Mouse (Mus musculus) hematopoietic stem cell, adult 5-6 weeks (primary cell): ENCODE data around the gene Appl2. TPM values are rescaled to one million over a fixed set of nuclear protein-coding genes. Genes with fewer than 3 reads are reported as not detected.

Source experiments
- ATAC-seq, 2 experiments: fragments of 125-278 bp in 1 of 2; replicated peaks in 1 of 2; 2 replicates each; pipeline ENCODE4 v1.8.0; 2016 to 2017; ENCODE audit warnings: inconsistent platforms in 2 of 2, mild to moderate bottlenecking in 2 of 2, moderate number of reproducible peaks in 2 of 2, low read depth in 1 of 2, moderate TSS enrichment in 1 of 2; ENCODE audit not compliant: low FRiP score in 2 of 2, poor library complexity in 2 of 2, severe bottlenecking in 2 of 2, insufficient read depth in 1 of 2, low TSS enrichment in 1 of 2
- total RNA-seq: library from RNA; stranded (forward); fragments of 172-1452, 232-1000 nt; gene quantifications from 2 replicates; pipeline ENCODE4 v1.2.3, GENCODE M21; 2017

Appl2 gene
- total RNA-seq, 1 experiment from 2014 or later: 98.6 TPM

- ATAC-seq: no peak
Measured at GRCm38 (mm10) chr10:83608596-83608995, 39.9 kb downstream of the Appl2 start.

GRCm38 (mm10) chr10:83607111-83607510 is 41.4 kb downstream of the Appl2 start:
- no peak for ATAC-seq

- ATAC-seq: no peak
Measured at GRCm38 (mm10) chr10:83605637-83606183, 42.8 kb downstream of the Appl2 start.

DNA sequence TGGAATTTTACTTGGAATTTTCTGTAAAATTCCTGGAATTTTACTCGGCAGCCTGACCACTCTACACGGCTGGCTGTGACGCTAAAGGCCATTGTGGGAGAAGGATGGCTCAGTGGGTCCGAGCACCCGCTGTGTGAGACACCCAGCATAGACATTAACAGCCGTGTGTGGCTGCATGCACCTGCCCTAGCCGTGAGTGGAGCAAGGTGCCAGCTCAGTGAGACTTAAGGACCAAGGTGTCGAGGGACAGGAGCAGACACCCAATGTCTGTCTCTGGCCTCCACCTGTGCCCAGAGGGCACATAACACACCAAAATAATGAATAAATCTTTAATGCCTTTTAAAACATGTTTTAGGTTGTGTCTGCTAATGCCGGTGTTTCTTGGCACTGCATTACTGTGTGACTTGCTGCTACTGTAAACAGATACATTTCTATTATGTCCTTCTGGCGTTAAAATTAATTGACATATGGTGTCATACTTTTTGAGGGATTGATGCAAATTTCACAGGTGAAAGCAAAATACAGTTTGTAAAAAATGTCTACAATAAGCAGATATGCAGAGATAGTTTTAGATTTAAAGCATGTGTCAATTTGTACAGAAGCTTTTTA is 44.5 kb downstream of the Appl2 start:
- ATAC-seq: no peak

DNA sequence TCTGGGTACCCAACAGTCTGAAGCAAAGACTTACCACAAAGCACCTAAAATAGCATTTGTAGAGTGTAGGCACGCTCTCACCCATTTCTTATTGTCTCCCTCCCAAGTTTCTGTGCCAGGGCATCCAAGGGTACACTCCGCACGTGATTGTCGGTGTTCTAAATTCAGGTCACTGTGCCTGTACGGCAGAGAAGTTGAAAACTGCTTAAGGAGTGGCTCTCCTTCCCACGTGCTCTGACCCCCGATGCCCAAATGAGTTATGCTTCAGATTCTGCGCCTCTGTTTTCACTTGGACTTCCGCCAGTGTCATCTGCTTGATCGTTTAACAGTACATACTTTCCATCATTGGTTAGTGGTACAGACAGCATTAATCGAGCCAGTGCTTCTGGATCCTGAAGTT is 47.9 kb downstream of the Appl2 start:
- no peak for ATAC-seq

GRCm38 (mm10) chr10:83594526-83594925 is 54.0 kb downstream of the Appl2 start:
- no peak for ATAC-seq

- no peak for ATAC-seq
Measured at GRCm38 (mm10) chr10:83592616-83593015, 55.9 kb downstream of the Appl2 start.

DNA sequence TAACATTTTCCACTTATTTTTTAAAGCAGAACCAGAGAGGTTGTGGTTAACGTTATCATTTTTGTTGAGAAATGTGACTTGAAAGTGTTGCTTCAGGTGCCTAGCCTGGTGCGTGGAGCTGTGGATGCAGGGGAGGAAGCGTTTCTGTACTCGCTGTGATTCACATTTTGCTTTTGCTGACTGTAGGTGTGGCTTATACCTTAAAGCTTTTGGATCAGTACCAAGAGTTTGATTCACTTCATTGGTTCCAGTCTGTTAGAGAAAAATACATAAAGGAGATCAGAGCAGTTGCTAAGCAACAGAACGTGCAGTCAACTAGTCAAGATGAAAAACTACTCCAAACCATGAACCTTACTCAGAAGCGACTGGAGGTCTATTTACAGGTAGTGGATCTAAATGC is 57.7 kb downstream of the Appl2 start:
- no peak for ATAC-seq

DNA sequence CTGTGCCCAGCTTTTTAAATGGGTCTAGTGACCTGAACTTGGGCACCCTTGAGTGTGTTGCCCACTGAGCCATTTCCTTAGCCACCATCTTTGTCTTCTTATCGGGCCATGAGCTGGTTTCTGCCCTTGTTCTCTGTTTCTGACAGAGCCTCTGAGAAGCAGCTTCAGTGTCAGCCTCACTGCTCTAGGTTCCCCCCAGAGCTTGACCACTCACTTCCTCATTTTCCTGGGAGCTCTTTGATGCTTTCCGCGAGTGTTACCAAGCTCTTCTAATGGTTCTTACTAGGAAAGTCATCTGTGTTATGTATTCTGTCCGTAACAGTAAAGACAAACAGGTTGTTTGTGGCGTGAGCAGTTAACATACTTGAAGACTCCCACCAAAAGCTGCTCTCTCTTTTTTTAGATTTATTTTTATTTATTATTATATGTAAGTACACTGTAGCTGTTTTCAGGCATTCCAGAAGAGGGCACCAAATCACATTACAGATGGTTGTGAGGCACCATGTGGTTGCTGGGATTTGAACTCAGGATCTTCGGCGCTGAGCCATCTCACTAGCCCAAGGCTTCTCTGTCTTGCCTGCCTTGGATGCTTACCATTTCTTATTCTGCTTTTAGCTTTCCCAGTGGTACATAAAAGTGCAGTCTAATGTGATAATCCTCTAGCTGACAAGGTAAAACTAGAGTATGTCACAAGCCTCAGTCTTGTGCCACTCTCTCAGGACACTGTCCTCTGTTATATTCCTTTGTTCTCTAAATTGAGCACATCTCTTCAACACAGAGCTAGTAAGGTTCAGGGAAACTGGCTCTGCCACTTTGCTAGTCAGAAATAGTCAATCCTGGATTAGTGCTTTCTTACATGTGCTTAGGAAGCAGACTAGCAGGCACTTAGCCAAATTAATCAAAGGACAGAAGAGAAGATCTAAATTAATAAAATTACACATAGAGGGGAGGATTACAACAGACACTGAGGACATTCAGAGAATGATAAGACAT is 82.8 kb downstream of the Appl2 start:
- ATAC-seq: peak; percentile 64 to 65; a peak in 3 of 4 replicates

DNA sequence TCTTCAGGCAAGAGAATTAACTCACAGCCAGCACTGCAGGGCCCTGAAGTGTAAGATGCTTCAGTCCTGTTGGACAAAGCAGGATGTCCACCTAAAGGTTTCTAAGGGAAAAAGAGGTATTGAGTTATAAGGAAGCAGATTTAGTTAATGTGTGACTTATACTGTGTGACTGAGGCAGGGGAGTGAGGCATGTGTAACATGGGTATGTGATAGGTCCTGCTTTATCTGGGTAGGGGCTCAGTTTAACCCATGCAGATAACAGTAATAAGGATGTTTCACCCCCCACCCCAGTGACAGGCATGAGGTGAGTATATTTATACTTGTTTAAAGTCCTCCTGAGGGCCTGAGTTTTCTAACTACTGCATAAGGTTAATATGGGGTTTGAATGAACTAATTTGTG is 85.5 kb downstream of the Appl2 start:
- ATAC-seq: no peak

Other genes with a start within 250 kb of the Appl2 start
- gene Aldh1l2, start 114.6 kb downstream of the Appl2 start, total RNA-seq: not detected in 2 replicates
- gene Washc4, start 105.0 kb downstream of the Appl2 start, total RNA-seq: 41.1 and 63.2 TPM in 2 replicates
- gene 1500009L16Rik, start 74.1 kb upstream of the Appl2 start, total RNA-seq: 13.4 and 19.4 TPM in 2 replicates